7 mouse cellular contexts compared by ENCODE assay signal in the genomic region with DNA sequence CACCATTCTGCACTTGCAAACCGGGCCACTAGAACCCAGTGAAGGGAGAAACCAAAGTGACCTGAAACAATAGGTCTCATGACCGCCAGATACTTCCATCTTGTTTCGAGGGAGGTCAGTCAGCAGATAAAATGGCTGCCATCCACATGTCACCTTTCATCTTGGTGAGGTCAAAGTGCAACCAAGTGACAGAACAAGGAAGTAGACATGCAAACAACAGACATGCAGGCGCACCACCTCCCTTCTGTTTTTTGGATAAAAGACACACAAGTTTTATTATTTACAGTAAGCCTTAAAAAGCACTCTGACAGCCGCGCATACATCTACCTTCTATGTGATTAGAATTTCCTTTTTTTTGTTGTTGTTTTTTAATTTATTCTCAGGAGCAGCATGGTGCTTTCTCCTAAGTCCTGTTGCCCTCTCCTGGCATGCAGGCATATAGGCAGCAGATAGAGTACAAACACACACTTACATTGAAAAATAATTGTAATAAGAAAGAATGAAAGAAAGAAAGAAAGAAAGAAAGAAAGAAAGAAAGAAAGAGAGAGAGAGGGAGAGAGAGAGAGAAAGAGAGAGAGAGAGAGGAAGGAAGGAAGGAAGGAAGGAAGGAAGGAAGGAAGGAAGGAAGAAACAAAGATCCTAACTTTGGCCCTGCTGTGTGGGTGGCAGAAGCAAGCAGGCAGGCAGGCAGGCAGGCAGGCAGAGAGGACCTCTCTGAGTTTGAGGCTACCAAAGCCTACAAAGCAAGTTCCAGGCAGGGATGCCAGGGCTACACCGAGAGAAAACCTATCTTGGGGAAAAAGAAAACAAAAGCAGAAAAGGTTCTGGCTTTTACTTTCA.
A peak's percentile ranks its signal among the peaks of the same experiment; 100 is the strongest.
DNase-seq lines count a peak whose midpoint lies in the region; ATAC-seq and TF ChIP-seq lines count a peak whose summit lies in the region.
"Not testable (repeated sequence)": the region's sequence is repeated elsewhere in the genome, so short reads cannot be mapped to it uniquely, and the experiment has no call there.

No protein-coding gene starts in this region.

- not testable (repeated sequence) for TF ChIP-seq EP300 in lung, postnatal 0 days (IDR thresholded peaks at IDR 0.05)

- H3K4me3 ChIP-seq in hindbrain, embryonic 14.5 days (replicated peaks; ENCODE audit: low read length); limb, embryonic 11.5 days (ENCODE audit: low read depth, low read length); lung, postnatal 0 days (ENCODE audit: low read depth, low read length); neural tube, embryonic 12.5 days: not testable (repeated sequence)

- not testable (repeated sequence) for TF ChIP-seq CTCF in Patski (IDR thresholded peaks at IDR 0.05); lung, postnatal 0 days (IDR thresholded peaks at IDR 0.05)

- H3K4me1 ChIP-seq in hindbrain, embryonic 14.5 days (replicated peaks; ENCODE audit: control insufficient read depth, insufficient read depth, low read length); limb, embryonic 11.5 days (ENCODE audit: control insufficient read depth, insufficient read depth, low read length); lung, postnatal 0 days (ENCODE audit: insufficient read depth, low read depth, low read length); neural tube, embryonic 12.5 days: not testable (repeated sequence)

- CTCF ChIA-PET in Patski (lab: Charles Lee): not testable (repeated sequence)

- H3K4me2 ChIP-seq in hindbrain, embryonic 14.5 days (replicated peaks); limb, embryonic 11.5 days (ENCODE audit: low read depth, severe bottlenecking); lung, postnatal 0 days (replicated peaks; ENCODE audit: low read depth, low read length); neural tube, embryonic 12.5 days (replicated peaks): not testable (repeated sequence)

- H3K9ac ChIP-seq in hindbrain, embryonic 14.5 days; limb, embryonic 11.5 days (ENCODE audit: low read length); lung, postnatal 0 days (replicated peaks; ENCODE audit: low read depth); neural tube, embryonic 12.5 days: not testable (repeated sequence)

- H3K27me3 ChIP-seq in Patski; hindbrain, embryonic 14.5 days (ENCODE audit: control insufficient read depth, insufficient read depth, low read length); limb, embryonic 11.5 days (ENCODE audit: control insufficient read depth, insufficient read depth, low read length); lung, postnatal 0 days (replicated peaks; ENCODE audit: insufficient read depth, low read length); neural tube, embryonic 12.5 days (replicated peaks): not testable (repeated sequence)

- peak; percentile 96 for ATAC-seq in Patski
- ATAC-seq in hindbrain, embryonic 14.5 days (ENCODE audit: low FRiP score): peak; percentile 83
- peak; percentile 91 for ATAC-seq in limb, embryonic 11.5 days (ENCODE audit: insufficient number of reproducible peaks, low FRiP score, low TSS enrichment, low read depth)
- ATAC-seq in lung, postnatal 0 days: peak; percentile 74
- peak; percentile 85; the same call in 1 of the 2 replicates for ATAC-seq in neural tube, embryonic 12.5 days (ENCODE audit: low FRiP score, low read depth)

- not testable (repeated sequence) for H3K9me3 ChIP-seq in hindbrain, embryonic 14.5 days (ENCODE audit: control insufficient read depth, low read length); limb, embryonic 11.5 days (ENCODE audit: control insufficient read depth, low read length); lung, postnatal 0 days (ENCODE audit: low read length); neural tube, embryonic 12.5 days

- DNase-seq in Patski (ENCODE audit: low read depth, low spot score): peak; percentile 71
- DNase-seq in embryo, embryonic 9.5 days (ENCODE audit: extremely low spot score): peak; percentile 55
- peak; percentile 75 for DNase-seq in forelimb bud, embryonic 11.5 days (ENCODE audit: low read depth, low spot score)
- DNase-seq in hindbrain, embryonic 14.5 days (ENCODE audit: low spot score): peak; percentile 29
- peak; percentile 26 for DNase-seq in limb, embryonic 11.5 days (ENCODE audit: low spot score)
- peak; percentile 57 for DNase-seq in lung, postnatal 0 days (ENCODE audit: low spot score)

- not testable (repeated sequence) for H3K36me3 ChIP-seq in hindbrain, embryonic 14.5 days (replicated peaks; ENCODE audit: control insufficient read depth, insufficient read depth); limb, embryonic 11.5 days (ENCODE audit: control insufficient read depth, insufficient read depth, low read length); lung, postnatal 0 days (ENCODE audit: insufficient read depth, low read length); neural tube, embryonic 12.5 days

- POLR2A ChIA-PET in Patski (lab: Charles Lee): not testable (repeated sequence)

- in situ Hi-C loops in Patski (cut with MboI; ENCODE audit: low pct_unique_long_range_greater_than_20kb): not testable (repeated sequence)

- 85% methylated on average over 6 of the region's 7 CpGs for WGBS in hindbrain, embryonic 14.5 days
- 76% methylated on average over 6 of the region's 7 CpGs for WGBS in limb, embryonic 11.5 days
- 71% methylated on average over 6 of the region's 7 CpGs for WGBS in lung, postnatal 0 days
- WGBS in neural tube, embryonic 12.5 days: 81% methylated on average over 7 of the region's 7 CpGs

- H3K27ac ChIP-seq in hindbrain, embryonic 14.5 days; limb, embryonic 11.5 days (replicated peaks; ENCODE audit: low read depth, low read length); lung, postnatal 0 days (ENCODE audit: low read length); neural tube, embryonic 12.5 days: not testable (repeated sequence)
